Mouse (Mus musculus): ENCODE measurements around the gene Lsm2. TPM values are rescaled to one million over a fixed set of nuclear protein-coding genes. Genes with fewer than 3 reads are reported as not detected.
"Not testable (repeated sequence)": the region's sequence is repeated elsewhere in the genome, so short reads cannot be mapped to it uniquely, and the experiment has no call there.

The Lsm2 gene
- polyA plus RNA-seq, 1 experiment from 2014 or later: 163 TPM

GRCm38 (mm10) chr17:35003022-35003838, 21.6 kb downstream of the Lsm2 start:
- peaks cover 37% of the 10 kb centered on the region for H3K4me1 ChIP-seq
- H3K9ac ChIP-seq: no peak overlapping the region
- peak overlapping the region; percentile 89 for H3K4me3 ChIP-seq (replicated peaks)
- H3K4me2 ChIP-seq (replicated peaks): peak overlapping the region; percentile 95
- H3K9me3 ChIP-seq (replicated peaks): no peaks in the 10 kb centered on the region
- no peak for ATAC-seq (ENCODE audit: insufficient number of reproducible peaks, low FRiP score, low TSS enrichment, low read depth)
- H3K27ac ChIP-seq (replicated peaks): peak overlapping the region; percentile 97; the same call in 1 of the 2 replicates
- peaks cover 50% of the 10 kb centered on the region for H3K36me3 ChIP-seq
- H3K27me3 ChIP-seq: no peaks in the 10 kb centered on the region
- WGBS: 63% methylated on average over 9 of the region's 9 CpGs

DNA sequence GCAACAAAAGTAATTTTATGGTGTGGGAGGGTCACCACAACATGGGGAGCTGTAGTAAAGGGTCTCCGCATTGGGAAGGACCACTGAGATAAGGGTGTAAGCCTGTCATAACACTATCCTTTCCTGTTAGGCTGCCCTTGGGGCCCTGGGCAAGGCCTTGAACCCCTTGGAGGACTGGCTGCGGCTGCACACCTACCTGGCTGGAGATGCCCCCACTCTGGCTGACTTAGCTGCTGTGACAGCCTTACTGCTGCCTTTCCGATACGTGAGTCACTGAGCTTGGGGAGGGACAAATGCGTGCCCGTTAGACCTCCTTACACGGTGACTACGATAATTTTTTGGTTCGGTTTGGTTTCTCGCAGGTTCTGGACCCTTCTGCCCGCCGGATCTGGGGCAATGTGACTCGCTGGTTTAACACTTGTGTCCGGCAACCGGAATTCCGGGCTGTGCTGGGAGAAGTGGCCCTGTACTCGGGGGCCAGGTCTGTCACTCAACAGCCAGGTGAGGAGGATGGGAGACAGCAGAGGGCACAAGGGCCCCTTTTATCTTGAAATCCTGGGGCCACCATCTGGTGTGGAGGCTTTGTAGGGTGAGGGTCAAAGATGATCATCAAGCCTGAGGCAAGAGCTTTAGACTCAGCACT, 22.5 kb downstream of the Lsm2 start:
- ATAC-seq (ENCODE audit: insufficient number of reproducible peaks, low FRiP score, low TSS enrichment, low read depth): no peak
- no peak overlapping the region for H3K27ac ChIP-seq (replicated peaks)
- WGBS: 92% methylated on average over 17 of the region's 17 CpGs

DNA sequence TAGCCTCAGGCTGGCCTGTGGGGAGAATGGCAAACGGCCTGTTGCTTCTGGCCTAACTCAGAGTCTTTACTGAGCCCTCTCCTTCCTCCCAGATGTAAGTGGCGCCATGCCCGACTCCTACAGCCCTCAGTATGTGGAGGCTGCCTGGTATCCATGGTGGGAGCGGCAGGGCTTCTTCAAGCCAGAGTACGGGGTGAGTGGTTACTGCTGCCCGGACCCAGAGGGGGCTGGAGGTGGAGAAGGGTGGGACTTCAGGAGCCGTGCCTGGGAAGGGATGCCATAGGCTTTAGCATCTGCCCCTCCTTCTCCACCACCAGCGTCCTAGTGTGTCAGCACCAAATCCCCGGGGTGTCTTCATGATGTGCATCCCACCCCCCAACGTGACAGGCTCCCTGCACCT, 23.5 kb downstream of the Lsm2 start:
- Histone ChIP-seq H3K4me2 (replicated peaks) (no peak overlapping the region), H3K27ac (replicated peaks) (no peak overlapping the region), H3K27me3 (no peaks in the 10 kb centered on the region), H3K4me1 (peaks cover 17% of the 10 kb centered on the region), H3K4me3 (replicated peaks) (no peak overlapping the region), H3K9ac (no peak overlapping the region), H3K9me3 (replicated peaks) (no peaks in the 10 kb centered on the region), H3K36me3 (peaks cover 60% of the 10 kb centered on the region)
- 93% methylated on average over 10 of the region's 10 CpGs for WGBS
- no peak for ATAC-seq (ENCODE audit: insufficient number of reproducible peaks, low FRiP score, low TSS enrichment, low read depth)

More for the DNA sequence above, 22.5 kb downstream of the Lsm2 start:
- Histone ChIP-seq H3K4me3 (replicated peaks) (no peak overlapping the region), H3K9me3 (replicated peaks) (no peaks in the 10 kb centered on the region), H3K4me1 (peaks cover 27% of the 10 kb centered on the region), H3K36me3 (peaks cover 51% of the 10 kb centered on the region), H3K4me2 (replicated peaks) (no peak overlapping the region), H3K27me3 (no peaks in the 10 kb centered on the region), H3K9ac (no peak overlapping the region)

DNA sequence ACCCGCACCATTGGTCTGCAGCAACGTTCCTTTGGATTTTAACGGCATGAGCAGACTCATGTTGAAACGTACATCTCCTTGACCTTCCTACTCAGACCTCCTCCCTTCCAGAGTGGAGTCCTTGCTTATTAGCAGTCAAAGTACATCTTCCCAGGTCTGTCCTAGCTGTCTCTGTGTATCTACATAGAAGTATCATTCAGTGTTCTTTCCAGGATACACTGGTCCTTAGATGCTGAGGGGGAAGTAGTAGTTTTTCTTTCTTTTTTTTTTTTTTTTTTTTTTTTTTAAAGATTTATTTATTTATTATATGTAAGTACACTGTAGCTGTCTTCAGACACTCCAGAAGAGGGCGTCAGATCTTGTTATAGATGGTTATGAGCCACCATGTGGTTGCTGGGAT, 24.2 kb downstream of the Lsm2 start:
- H3K4me1 ChIP-seq: peaks cover 17% of the 10 kb centered on the region
- H3K36me3 ChIP-seq: peaks cover 67% of the 10 kb centered on the region
- not testable (repeated sequence) for H3K4me2 ChIP-seq (replicated peaks); ATAC-seq (ENCODE audit: insufficient number of reproducible peaks, low FRiP score, low TSS enrichment, low read depth); H3K4me3 ChIP-seq (replicated peaks); H3K27ac ChIP-seq (replicated peaks); H3K9me3 ChIP-seq (replicated peaks); H3K9ac ChIP-seq; H3K27me3 ChIP-seq
- 96% methylated on average over 4 of the region's 5 CpGs for WGBS

DNA sequence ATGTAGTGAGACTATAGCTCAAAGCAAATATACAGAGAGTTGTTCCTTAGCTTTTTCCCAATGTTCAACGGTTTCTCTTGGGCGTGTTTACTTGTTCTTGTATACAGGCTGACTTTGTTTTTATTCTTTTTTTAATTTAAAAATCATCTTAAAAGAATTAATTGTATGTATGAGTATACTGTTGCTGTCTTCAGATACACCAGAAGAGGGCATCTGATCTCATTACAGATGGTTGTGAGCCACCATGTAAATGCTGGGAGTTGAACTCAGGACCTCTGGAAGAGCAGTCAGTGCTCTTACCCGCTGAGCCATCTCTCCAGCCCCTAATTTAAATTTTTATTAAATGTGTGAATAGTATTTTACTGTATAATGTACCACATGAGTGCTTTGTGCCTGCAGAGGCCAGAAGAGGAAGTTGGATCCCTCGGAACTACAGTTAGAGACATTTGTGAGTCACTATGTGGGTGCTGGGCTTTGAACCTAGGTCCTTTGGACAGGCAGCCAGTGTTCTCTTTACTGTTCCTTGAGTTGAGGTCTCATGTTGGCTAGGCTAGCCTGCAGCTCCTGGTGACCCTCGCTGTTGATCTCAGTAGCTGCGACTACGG, 25.8 kb downstream of the Lsm2 start:
- no peak for ATAC-seq (ENCODE audit: insufficient number of reproducible peaks, low FRiP score, low TSS enrichment, low read depth)
- Histone ChIP-seq H3K9me3 (replicated peaks) (no peaks in the 10 kb centered on the region), H3K27me3 (no peaks in the 10 kb centered on the region), H3K4me1 (peaks cover 9% of the 10 kb centered on the region), H3K4me3 (replicated peaks) (no peak overlapping the region), H3K27ac (replicated peaks) (no peak overlapping the region), H3K36me3 (peaks cover 83% of the 10 kb centered on the region), H3K9ac (no peak overlapping the region), H3K4me2 (replicated peaks) (no peak overlapping the region)
- WGBS: 92% methylated on average over 7 of the region's 7 CpGs

GRCm38 (mm10) chr17:35009586-35009985, 27.9 kb downstream of the Lsm2 start:
- H3K27ac ChIP-seq (replicated peaks): no peak overlapping the region
- no peaks in the 10 kb centered on the region for H3K9me3 ChIP-seq (replicated peaks)
- H3K9ac ChIP-seq: no peak overlapping the region
- H3K4me1 ChIP-seq: no peaks in the 10 kb centered on the region
- no peaks in the 10 kb centered on the region for H3K27me3 ChIP-seq
- ATAC-seq (ENCODE audit: insufficient number of reproducible peaks, low FRiP score, low TSS enrichment, low read depth): no peak
- peaks cover 97% of the 10 kb centered on the region for H3K36me3 ChIP-seq
- WGBS: 90% methylated on average over 7 of the region's 7 CpGs
- H3K4me2 ChIP-seq (replicated peaks): no peak overlapping the region
- H3K4me3 ChIP-seq (replicated peaks): no peak overlapping the region

DNA sequence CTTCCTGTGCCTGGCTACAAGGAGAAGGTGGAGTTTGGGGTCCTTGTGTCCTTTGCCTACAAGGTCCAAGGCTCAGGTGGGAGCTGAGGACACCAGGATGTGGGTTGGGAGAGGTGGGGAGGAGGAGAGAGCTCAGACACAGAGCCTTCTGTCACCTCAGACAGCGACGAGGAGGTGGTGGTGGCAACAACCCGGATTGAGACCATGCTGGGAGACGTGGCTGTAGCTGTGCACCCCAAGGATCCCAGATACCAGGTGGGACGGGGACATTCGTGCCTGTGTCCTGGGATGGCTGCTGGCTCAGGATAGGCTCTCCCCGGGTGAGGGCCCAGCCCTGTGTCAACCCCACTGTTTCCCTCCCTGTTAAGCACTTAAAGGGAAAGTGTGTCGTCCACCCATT, 29.8 kb downstream of the Lsm2 start:
- Histone ChIP-seq H3K36me3 (peaks cover 99% of the 10 kb centered on the region), H3K4me2 (replicated peaks) (no peak overlapping the region), H3K9ac (no peak overlapping the region), H3K9me3 (replicated peaks) (no peaks in the 10 kb centered on the region), H3K4me3 (replicated peaks) (no peak overlapping the region), H3K4me1 (peaks cover 7% of the 10 kb centered on the region), H3K27ac (replicated peaks) (no peak overlapping the region), H3K27me3 (no peaks in the 10 kb centered on the region)
- WGBS: 90% methylated on average over 8 of the region's 8 CpGs
- no peak for ATAC-seq (ENCODE audit: insufficient number of reproducible peaks, low FRiP score, low TSS enrichment, low read depth)

DNA sequence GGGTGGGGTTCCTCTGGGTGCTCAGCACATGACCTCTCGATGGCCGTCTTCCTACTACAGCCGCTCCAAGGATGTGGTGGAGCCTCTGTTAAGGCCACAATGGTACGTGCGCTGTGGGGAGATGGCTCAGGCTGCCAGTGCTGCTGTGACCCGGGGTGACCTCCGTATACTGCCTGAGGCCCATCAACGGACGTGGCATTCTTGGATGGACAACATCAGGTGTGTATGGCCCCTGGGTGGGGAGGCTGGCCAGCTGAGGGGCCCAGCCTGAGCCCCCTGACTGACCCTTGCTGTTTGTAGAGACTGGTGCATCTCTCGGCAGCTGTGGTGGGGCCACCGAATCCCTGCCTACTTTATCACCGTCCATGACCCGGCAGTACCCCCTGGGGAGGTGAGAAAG, 30.8 kb downstream of the Lsm2 start:
- 85% methylated on average over 13 of the region's 13 CpGs for WGBS

GRCm38 (mm10) chr17:35013221-35013620, 31.6 kb downstream of the Lsm2 start:
- Histone ChIP-seq H3K4me1 (peaks cover 12% of the 10 kb centered on the region), H3K4me2 (replicated peaks) (no peak overlapping the region), H3K36me3 (peaks cover 86% of the 10 kb centered on the region), H3K9me3 (replicated peaks) (no peaks in the 10 kb centered on the region), H3K27me3 (no peaks in the 10 kb centered on the region), H3K27ac (replicated peaks) (no peak overlapping the region), H3K9ac (no peak overlapping the region), H3K4me3 (replicated peaks) (no peak overlapping the region)
- ATAC-seq (ENCODE audit: insufficient number of reproducible peaks, low FRiP score, low TSS enrichment, low read depth): no peak
- WGBS: 78% methylated on average over 6 of the region's 6 CpGs

More for the DNA sequence above, 30.8 kb downstream of the Lsm2 start:
- peaks cover 12% of the 10 kb centered on the region for H3K4me1 ChIP-seq
- H3K4me2 ChIP-seq (replicated peaks): no peak overlapping the region
- H3K27ac ChIP-seq (replicated peaks): no peak overlapping the region
- H3K4me3 ChIP-seq (replicated peaks): no peak overlapping the region
- H3K9me3 ChIP-seq (replicated peaks): no peaks in the 10 kb centered on the region
- no peak overlapping the region for H3K9ac ChIP-seq
- H3K36me3 ChIP-seq: peaks cover 94% of the 10 kb centered on the region
- no peak for ATAC-seq (ENCODE audit: insufficient number of reproducible peaks, low FRiP score, low TSS enrichment, low read depth)
- no peaks in the 10 kb centered on the region for H3K27me3 ChIP-seq

DNA sequence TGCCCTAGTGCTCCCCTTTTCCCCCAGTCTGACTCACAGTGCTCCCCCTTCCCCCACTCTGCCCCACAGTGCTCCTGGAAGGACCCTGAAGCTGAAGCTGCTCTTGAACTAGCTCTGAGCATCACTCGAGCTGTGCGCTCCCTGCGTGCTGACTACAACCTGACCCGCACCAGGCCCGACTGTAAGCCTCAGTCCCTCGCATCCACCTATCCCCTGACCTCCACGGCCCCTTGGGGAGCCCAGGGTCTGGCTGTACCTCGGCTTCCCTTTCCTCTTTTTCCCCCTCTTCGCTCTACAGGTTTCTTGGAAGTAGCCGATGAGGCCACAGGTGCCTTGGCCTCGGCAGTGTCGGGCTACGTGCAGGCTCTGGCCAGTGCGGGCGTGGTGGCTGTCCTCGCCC, 33.6 kb downstream of the Lsm2 start:
- no peak for ATAC-seq (ENCODE audit: insufficient number of reproducible peaks, low FRiP score, low TSS enrichment, low read depth)
- Histone ChIP-seq H3K4me1 (peaks cover 12% of the 10 kb centered on the region), H3K27me3 (no peaks in the 10 kb centered on the region), H3K36me3 (peaks cover 66% of the 10 kb centered on the region), H3K27ac (replicated peaks) (no peak overlapping the region), H3K9ac (no peak overlapping the region), H3K9me3 (replicated peaks) (no peaks in the 10 kb centered on the region), H3K4me3 (replicated peaks) (no peak overlapping the region), H3K4me2 (replicated peaks) (no peak overlapping the region)
- WGBS: 94% methylated on average over 16 of the region's 16 CpGs

DNA sequence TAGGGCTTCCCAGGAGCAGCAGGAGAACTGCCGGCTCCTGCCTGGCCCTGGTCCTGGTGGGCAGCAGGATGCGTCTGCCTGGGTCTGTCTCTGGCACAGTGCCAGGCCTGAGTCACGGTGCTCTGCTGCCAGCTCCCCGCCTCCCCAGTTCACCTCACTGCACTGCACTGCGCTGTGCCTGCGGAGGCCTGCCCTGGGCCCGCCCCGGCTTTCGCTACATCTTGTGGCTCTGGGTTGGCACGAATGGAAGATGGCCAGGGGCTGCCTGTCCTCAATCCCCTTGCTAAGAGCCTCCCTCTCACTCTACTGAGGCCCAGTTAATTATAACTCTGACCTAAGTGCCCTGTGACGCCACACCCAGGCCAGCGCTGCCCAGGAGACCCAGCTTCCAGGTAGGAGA, 34.7 kb downstream of the Lsm2 start, which contains the start of gene Vwa7:
Vwa7 (plus strand) TSS at position 204 of the 400 bp plus-strand sequence.
- WGBS: 52% methylated on average over 12 of the region's 12 CpGs
- H3K9me3 ChIP-seq (replicated peaks): no peaks in the 10 kb centered on the region
- H3K27me3 ChIP-seq: no peaks in the 10 kb centered on the region
- H3K4me1 ChIP-seq: peaks cover 17% of the 10 kb centered on the region
- no peak within 1 kb of the TSS for H3K27ac ChIP-seq (replicated peaks)
- no peak within 1 kb of the TSS for H3K4me3 ChIP-seq (replicated peaks)
- no peak for ATAC-seq (ENCODE audit: insufficient number of reproducible peaks, low FRiP score, low TSS enrichment, low read depth)
- peaks cover 55% of the 10 kb centered on the region for H3K36me3 ChIP-seq
- no peak within 1 kb of the TSS for H3K9ac ChIP-seq
- no peak within 1 kb of the TSS for H3K4me2 ChIP-seq (replicated peaks)
